Mouse (Mus musculus) erythroblast, embryonic 14.5 days (primary cell): ENCODE data around the gene Aatk.

Source experiments
- GATA1 ChIP-seq: IDR thresholded peaks from 2 replicates; pipeline ENCODE4 v1.6.1; 2012; ENCODE audit warnings: low read length, inconsistent platforms, mixed read lengths
- TAL1 ChIP-seq: IDR thresholded peaks from 3 replicates; pipeline ENCODE4 v1.6.1; 2012; ENCODE audit warnings: low read length, inconsistent platforms, mixed read lengths

- no peak for TF ChIP-seq GATA1
- TF ChIP-seq TAL1 = no peak
Observed at GRCm38 (mm10) chr11:120017011-120017410, 30.0 kb downstream of the Aatk start.
